Mouse (Mus musculus): ENCODE results near the gene Ccdc103.

Ccdc103 gene

DNA sequence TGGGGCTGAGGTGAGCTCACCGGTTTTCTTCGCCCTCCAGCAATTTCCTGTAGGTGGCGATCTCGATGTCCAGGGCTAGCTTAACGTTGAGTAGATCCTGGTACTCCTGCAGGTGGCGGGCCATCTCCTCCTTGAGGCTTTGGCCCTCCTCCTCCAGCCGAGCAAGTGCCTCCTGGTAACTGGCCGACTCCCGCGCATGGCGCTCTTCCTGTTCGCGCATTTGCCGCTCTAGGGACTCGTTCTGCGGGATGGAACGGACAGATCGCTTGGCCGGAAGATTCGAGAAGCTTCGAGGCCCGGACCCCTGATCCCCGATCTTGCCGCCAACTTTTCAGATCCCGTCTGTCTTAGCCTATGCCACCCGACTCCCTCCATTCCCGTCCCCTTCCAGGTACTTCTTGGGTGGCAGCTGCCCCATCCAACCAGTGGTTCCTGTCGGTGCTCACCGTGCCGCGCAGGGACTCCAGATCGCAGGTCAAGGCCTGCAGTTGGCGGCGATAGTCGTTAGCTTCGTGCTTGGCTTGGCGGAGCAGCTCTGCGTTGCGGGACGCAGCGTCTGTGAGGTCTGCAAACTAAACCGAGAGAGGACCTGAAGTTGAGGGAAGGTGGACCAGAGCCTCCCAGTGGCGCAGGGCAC is 12.1 kb downstream of the Ccdc103 start:
- DNase-seq (ENCODE audit: low spot score), result peak; percentile 73

DNA sequence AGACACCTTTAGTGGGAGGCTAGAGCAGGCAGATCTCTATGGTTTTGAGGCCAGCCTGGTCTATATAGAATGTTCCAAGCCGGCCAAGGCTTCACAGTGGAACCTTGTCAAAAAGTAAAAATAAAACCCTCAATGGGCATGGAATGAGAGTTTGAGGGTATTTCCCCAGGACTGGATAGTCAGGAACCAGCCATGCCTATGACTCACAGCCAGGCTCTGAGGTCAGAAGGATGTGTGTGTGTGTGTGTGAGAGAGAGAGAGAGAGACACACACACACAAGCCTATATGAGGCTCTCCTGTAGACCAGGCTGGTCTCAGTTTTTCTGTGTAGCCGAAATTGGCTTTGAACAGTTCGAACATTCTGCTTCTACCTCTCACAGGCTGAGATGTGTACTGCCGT is 13.7 kb downstream of the Ccdc103 start:
- DNase-seq (ENCODE audit: low spot score), result no peak

DNA sequence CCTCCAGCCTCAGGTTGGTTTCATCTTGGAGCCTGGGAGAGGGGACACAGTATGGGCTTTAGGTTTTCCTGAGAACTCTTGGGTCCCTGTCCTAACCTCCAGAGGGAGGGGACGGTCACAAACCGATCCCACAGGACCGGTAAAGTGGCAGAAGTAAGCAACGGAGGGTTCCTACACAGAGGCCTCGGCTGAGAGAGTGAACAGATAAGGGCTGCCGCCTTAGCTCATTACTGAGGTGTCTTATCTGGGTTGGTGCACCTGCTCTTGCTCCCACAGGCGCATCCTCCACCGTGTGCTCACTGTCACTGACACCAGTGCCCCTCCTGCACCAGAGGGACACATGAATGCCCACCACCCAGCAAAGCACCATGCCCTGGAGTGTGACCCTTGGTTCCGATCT is 14.8 kb downstream of the Ccdc103 start:
- DNase-seq (ENCODE audit: low spot score), result no peak

DNA sequence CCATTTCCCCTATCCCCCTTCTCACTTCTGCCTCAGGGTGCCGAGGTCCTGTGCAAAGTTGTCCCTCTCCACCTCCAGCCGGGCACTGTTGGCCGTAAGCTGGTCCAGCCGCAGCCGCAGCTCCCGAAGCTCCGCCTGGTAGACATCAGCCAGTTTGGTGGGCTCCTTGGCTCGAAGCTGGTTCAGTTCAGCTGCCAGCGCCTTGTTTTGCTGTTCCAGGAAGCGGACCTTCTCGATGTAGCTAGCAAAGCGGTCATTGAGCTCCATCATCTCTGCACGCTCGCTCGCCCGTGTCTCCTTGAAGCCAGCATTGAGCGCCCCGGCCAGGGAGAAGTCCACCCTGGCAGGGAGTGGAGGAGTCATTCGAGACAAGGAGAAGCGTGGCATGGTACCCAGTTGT is 15.6 kb downstream of the Ccdc103 start:
- DNase-seq (ENCODE audit: low spot score), result no peak

DNA sequence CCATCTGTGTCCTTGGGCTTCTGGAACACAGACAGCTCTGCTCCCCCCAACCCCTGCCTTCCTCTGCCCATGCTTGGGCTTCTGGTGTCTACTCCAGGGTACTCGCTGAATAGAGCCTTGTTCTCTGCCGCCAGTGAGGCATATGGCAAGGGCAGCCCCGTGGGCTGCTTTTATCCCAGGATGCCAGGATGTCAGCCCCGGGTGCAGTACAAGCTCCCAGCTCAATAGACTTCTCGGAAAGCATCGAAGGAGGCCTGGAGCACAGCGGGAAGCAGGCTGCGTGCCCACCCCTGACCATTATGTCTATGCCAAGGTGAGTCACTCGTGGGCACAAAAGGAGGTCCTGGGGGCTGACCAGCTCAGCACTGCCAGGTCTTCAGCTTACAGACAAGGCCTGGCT is 17.4 kb downstream of the Ccdc103 start:
- no peak for DNase-seq (ENCODE audit: low spot score)

DNA sequence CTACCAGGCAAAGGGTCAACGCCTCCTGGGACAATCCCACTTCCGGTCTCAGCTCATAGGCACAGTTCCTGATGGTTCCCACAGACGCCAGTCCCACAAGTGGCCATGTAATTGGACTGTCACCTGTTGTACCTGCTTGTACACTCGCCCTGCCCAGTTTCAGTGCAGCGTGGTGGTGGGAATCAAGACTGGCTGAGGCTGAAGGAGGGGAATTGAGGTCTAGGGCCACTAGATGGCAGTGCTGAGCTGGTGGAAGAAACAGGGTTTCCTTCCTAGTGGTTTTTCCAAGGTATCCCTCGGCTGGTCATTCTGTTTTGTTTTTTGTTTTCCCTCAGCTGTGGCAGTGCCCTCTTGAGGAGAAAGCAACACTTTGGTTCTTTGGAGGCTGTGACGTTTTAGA is 19.8 kb downstream of the Ccdc103 start, which contains the start of gene Gfap:
TSS of gene Gfap (minus strand) at position 150 of the 400 bp plus-strand sequence.
- peak; percentile 56 for DNase-seq (ENCODE audit: low spot score)

DNA sequence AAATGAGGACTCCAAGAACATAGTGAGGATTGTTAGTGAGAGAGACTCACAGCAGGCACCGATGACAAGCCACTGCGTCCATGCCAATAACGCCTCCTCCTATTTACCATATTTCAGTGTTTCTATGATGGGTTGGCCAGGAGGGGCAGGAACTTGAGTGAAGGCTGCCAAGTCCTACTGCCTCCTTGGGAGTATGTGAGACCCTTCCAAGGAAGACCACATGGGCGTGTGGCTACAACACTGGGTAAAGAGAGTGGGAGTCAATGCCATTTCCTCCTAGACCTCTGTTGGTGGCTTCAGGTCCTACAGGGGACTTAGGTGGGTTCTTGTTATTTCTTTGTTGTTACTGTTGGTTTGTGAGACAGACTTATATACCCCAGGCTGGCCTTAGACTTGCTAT is 20.2 kb downstream of the Ccdc103 start:
- no peak for DNase-seq (ENCODE audit: low spot score)

DNA sequence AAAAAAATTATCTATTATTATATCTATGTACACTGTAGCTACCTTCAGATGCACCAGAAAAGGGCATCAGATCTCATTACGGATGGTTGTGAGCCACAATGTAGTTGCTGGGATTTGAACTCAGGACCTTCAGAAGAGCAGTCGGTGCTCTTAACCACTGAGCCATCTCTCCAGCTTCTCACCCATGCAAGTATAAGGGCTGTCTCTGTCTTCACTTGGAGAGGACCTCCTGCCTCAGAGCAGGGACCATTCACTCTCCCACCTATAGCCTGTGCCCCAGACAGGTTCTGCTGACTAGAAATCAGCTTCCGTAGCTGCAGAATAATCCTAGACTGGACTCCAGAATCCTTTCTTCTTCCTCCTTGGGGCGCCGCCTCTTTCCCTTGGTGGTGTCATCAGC is 21.1 kb downstream of the Ccdc103 start:
- no peak for DNase-seq (ENCODE audit: low spot score)

DNA sequence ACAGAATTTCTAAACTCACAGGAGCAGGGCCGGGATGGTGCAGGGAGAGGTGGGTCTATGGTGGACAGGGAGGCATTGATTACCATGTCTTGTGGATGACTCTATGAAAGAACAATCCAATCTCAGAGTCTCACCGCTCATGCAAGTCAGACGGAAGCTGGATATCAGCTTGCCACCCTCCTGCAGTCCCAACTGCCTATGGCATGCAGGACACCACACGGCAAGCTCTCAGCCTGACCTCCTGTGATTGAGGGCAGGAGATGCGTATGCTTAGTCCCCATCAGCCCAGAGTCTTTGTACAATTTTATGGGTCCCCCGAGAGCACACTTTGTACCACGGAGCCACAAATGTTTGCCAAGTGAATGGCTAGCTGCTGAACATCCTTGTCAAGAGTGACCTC is 22.6 kb downstream of the Ccdc103 start:
- DNase-seq (ENCODE audit: low spot score), result no peak

DNA sequence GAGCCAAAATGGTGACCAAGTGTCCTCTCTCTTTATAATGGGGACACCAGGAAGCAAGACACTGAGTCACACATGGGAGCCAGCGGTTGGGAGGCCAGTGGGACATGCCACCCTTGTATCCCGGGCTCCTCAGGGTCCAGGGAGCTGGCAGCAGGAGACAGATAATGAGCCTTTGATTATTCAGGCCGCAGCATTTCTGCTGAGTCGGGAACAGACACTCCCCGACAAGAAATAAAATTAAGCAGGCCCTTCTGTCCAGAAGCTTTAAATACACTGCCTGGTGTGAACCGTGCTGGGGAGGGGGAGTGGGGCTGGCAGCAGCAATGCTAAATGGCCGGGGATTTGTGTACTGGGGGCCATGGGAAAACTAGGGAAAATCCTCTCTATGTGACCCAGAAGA is 30.4 kb downstream of the Ccdc103 start:
- no peak for DNase-seq (ENCODE audit: low spot score)

DNA sequence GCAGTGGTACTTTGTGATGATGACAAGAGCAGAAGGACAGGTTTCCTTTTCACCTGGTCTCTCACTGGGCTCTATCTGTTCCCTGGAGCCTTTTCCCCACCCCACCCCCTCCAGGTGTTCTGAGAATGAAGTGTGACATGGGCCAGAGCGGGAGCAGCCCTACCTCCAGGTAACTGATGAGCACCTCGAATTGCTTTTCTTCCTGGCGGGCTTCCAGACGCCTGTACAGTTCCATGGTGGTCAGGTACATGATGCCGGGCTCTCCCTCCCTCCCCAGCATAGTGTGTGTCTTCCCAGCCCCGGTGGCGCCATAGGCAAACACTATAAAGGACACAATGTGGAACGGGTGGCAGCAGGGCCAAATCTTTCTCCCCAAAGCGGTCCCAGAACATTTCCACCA is 34.4 kb downstream of the Ccdc103 start:
- DNase-seq (ENCODE audit: low spot score), result no peak

DNA sequence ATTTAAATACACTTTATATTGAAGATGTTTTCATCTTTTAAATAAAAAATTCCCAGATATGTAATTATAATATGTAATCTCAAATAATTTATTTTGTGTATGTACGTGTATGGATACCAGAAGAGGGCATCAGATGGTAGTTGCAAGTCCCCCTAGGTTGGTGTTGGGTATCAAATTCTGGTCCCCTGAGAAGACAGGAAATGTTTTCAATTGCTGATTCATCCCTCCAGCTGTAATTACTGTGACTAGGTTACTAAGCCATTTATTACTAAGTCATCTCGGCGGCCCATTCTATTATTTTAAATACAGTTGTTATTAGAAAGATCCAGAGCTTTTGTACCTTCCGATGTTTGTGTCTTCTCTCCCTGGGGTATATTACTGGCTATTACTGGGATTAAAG is 37.1 kb downstream of the Ccdc103 start:
- DNase-seq (ENCODE audit: low spot score), result no peak

DNA sequence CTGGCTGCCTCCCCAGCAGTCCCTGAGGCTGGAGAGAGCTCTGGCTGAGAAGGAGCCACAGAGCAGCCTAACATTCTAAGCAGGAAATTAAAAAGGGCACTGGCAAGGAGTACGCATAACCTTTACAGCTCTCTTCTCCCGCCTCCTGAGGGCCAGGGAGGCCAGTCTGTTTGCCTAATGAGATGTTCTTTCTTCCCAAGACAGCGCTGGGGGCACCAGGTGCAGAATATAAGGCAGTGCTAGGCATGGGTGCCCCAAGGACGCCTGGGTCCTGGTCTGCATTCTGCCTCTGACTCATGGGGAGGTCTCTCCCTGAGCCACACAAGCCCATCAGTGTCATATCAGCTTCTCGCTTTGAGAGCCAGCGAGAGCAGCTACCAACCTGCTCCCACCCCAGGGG is 40.5 kb downstream of the Ccdc103 start:
- no peak for DNase-seq (ENCODE audit: low spot score)

DNA sequence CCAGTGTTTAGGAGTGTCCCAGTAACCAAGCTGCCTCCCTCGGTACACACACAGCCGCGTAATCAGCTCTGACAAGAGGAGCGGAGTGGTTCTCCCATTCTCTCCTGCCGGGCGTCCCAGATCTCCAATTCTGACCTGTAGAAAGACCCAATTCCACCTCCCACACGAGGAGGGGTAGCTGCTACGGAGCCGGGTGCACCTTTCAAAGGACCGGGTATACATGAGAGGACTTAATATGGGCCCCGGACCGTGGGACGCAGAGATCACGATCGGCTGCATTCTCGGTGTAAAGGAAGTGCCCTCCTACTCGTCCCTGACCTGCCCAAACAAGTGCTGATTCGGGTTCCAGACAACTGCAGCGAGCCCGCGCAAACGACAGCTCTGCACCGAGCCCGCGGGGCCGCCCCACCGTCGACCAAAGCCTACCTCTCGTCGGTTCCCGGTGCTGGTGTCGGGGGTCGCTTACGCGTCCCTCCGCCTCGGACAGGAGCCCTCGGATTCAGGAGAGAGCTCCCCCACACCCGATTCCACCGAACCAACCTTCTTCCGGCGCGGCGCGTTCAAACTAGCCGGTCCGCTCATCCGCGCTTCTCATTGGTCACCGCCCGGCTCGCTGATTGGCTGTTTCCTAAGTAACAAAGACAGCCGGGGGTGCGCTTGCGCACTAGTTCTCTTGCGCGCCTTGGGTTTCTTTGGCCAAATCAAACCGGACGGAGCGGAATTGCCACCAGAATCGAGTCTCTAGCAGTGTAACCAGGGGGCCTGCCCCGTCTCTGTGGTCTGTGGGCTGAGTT is 43.8 kb downstream of the Ccdc103 start, which contains the start of gene Kif18b:
TSS of gene Kif18b (minus strand) at position 568 of the 794 bp plus-strand sequence.
- DNase-seq (ENCODE audit: low spot score), result peak; percentile 95

DNA sequence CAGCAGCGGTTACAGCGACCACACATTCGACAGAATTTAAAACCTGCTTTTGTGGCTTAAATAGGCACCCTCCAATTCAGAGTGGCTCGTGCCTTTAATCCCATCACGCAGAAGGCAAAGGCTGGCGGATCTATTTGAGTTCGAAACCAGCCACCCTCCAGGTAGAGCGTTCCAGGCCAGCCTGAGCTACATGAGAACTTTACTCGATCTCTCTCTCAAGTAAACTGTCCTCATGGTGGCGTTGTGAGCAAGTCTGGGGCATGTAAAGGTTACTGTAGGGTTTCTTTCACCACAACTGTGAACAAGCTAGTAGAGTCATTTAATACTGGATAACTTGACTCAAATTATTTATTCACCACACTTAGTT is 44.3 kb downstream of the Ccdc103 start:
- no peak for DNase-seq (ENCODE audit: low spot score)

DNA sequence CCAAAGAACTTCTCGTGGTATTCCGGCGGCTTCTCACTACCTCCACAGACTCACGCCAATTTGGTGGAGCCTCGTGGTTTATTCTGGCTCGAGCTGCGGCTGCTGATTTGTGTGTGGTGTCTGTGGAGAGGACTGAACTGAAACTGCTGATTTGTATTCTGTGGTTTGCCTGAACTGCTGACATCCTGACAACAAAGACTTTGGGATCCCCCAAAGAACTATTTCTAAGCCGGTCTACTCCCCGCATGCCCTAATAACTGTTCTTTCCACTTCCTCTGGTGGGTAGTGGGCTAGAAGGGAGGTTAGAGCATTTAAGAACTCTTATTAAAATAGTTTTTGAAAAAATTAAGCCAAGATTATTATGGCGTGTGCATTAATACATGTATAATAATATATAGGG is 49.7 kb downstream of the Ccdc103 start:
- no peak for DNase-seq (ENCODE audit: low spot score)

Data from yolk sac, embryonic 10.5 days (tissue).